Mouse (Mus musculus) lung, postnatal 4 days (tissue): ENCODE data around the gene Reep1.

Experiments used
- DNase-seq, 2 experiments: peaks; one replicate each; pipeline ENCODE4 v3.0.0; 2021

The Reep1 gene

DNA sequence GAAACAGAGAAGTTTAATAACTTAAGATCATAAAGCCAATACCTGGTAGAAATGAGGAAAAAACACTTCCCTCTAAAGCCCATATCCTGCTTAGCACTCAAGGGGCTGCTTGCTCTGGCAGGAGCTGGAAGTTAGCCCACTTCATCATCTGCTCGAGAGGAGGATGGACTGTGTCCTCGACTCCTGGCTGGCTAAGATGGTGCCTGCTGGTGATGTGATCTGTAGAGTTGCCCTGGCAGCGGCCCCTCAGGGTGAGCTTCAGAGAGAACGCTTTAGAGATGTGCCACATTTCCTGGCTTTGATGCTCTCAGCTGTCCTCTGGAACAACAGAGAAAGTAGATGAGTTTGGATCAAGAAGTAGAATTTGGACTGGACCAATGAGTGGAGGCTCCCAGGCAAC lies 31.2 kb downstream of the Reep1 start:
- no peak for DNase-seq

DNA sequence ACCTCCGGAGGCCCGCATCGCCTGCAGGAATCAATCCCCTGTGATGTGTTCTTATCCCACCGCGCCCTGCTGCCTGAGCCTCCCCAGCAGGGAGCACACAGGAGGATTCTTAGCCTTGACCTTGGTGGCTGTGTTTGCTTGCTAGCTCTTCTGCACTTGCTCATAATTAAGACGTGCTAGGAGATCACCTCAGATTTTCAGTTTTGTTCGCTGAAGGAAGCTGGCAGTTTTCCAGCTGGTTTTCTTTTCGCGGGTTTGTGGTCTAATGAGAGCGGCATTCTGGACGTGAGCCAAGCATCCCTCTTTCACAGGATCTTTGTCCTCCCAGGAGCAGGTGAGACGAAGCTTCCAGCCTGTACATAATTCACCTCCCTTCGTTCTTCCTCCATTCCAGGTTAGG lies 33.6 kb downstream of the Reep1 start:
- no peak for DNase-seq

DNA sequence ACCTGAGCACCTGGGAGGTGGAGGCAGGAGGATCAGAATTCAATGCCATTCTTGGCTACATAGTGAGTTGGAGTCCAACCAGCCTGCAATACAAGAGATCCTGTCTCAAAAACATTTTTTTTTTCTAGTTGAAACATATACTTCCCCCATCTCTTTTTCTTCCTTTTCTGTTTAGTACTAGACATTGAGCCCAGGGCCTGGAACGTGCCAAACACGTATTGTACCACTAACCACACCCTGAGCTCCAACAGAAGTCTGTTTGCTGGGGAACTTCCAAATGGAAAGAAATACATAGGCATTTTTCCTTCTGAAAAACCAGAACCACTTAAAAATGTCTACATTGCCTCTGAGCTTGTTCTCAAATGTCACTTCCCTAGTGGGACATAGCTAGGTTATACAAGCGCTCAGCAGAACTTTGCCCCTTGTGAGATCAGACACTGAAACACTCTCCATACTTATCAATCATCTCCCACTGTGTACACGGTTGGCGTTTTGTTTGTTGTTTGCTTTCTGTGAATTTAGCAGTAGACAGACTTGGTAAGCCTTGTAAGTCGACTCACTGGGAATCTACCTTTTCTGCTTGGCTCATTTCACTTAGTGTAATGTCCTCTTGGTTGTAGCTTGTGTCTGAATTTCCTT lies 34.8 kb downstream of the Reep1 start:
- no peak for DNase-seq

DNA sequence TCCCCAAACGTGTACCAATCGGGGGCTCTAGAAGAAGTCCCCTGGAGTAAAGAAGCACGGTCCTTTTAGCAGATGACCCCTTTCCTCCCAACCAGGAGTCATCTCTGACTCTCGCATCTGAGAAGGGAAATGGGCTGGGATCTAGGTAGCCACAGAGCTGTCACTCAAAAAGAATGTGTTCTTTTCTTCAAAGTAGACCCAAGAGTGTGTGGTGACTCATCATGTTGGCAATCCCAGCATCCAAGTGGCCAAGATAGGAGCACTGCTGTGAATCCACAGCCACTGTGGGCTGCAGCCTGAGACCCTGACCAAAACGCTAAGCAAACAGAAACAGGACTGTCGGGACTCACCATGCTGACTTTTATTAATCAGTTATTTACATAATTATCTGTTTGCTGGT lies 37.6 kb downstream of the Reep1 start:
- DNase-seq = no peak

DNA sequence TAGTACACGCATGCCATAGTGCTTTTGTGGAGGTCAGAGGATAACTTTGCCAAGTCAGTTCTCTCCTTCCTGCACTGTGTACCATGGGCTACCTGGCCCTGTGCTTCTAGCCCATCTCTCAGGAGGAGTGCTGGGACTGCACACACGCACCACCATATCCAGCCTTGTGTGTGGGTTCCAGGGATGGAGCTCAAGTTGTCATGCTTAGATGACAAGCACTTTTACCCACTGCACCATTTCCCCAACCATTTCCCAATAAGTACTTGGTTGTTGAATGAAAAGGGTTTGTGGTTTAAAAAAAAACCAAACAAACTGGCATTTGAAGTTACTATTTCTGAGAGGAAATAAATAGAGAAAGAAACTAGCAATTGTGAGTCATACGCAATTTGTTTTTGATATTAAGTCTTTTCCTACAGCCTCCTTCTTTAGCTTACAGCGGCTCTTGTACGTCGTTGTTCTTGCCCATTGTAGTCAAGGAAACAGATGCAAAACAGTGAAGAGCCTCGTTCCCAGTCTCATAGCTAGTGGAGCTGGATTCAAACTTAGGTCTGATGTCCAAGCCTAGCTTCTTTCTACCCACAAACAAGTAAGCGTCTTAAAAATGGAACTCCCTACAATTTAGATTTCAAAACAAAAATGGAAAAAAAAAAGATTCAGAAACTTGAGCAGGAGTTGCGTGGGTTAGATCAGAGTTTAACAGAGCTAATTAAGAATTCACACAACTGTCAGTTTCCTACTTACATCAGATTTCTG lies 38.3 kb downstream of the Reep1 start:
- DNase-seq = no peak

DNA sequence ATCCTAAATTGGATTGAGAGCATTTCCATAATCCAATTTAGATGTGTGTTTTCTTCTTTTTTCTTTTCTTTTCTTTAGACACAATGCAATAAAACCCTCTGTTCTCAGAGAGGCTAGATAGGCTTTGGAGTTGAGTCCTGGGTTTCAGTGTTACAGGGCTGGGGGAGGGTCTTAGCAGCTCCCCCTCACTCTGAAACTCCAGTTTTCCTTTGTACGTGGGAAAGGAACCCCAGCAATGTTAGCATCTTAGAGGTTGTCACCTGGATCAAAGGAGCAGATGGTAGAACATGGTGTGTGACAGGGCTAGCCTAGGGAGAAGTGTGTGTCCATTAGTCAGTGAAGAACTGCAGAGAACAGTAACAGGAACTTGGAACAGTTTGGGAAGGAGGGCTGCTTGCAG lies 38.9 kb downstream of the Reep1 start:
- DNase-seq = no peak

DNA sequence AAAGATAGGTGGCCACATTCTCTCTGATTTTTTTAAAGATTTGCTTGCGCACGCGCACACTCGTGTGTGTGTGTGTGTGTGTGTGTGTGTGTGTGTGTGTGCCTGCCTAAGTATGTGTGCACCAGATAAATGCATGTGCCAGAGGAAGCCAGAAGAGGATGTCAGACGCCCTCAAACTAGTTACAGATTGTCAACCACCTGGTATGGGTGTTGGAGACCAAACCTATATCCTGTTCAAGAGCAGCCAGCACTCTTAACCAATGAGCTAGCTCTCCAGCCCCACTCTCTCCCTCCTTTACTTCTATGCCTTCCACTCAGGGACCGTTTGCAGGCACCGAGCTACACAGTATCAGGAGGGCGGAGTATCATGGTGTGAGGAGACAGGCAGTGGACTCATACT lies 39.5 kb downstream of the Reep1 start:
- DNase-seq = no peak

DNA sequence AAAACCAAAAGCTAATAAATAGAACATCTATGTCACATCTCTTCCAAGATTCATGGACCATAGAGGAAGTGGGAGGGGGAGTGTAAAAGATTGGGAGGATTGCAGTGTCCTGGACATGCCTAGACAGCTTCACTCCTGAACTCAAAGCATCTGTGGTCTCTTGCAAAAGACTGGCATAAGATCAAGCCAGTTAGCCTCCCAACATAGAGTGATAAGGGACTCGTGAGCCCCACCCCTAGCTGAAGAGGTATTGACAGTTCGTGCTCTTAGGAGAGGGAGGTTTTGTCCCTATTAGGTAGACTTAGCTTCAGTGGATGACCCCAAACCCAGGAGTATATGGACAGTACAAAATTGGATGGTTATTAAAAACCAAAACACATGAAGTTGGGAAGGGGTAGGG lies 44.2 kb downstream of the Reep1 start:
- DNase-seq = no peak

DNA sequence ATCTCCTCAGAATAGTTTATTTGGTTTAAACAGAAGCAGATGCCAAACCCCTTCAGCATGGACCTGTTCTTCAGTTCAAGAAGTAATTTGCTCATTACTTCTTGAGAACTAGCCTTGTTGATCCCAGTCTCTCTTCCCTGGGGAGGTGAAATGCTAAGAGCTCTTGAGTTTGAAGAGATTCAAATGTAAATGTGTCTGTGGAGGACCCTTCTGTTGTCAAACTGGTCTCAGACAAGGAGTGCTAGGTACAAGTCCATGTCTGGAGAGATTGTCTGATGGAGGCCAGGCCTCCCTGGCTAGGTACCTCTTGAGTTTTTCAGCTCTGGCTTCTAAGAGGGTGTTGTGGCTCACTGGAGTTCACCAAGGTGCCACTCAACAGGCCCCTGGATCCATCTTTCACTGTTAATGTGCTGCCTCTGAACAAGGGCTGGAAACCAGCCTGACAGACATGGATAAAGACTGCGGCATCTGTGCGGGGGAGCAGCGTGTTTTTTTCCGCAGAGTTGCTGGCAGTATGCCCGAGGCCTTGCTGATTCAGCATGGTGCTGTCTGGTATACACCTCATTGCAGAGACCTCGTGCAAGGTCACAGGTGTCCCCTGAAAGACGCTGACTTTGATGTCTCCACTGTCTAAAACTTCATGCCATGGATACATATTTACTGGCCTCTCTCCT lies 45.6 kb downstream of the Reep1 start:
- DNase-seq = peak in 1 of 2 experiments; percentile 27

DNA sequence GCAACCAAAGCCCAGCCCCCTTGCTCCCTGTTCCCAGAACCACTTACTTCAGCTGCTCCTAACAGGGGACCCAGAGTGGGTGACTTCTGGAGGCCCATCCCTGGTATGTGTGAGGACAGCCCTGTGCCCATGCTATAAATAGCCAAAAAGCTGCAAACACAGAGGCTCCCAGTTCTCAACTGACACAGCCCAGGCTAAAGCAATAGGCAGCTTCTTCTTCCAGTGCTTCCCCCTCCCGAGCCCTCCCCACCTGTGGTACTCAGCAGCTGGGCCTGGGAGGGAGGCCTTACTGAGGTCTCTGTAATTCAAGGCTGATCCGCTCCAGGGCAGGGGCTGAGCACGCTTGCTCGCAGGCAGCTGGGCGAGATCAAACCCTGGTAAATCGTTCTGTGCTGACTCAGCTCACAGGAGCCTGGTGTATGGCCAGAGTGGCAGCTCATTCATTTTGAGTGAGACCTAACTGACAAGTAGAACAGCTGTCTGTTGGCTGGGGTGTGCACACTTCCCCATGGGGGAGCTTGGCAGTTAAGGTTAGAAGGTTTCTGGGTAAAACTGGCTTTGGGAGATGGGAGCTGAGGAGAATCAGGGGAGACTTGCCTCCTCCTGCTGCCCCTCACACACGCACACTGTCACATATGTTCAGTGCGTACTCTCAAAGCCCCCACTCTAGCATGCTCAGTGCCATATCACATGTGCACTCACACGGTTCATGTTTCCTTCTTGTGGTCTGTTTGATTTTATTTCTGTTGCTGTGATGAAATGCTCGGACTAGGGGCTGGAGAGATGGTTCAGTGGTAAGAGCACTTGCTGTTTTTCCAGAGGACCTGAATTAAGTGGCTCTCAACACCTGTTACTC lies 49.9 kb downstream of the Reep1 start:
- DNase-seq = peak; percentile 56 to 86

DNA sequence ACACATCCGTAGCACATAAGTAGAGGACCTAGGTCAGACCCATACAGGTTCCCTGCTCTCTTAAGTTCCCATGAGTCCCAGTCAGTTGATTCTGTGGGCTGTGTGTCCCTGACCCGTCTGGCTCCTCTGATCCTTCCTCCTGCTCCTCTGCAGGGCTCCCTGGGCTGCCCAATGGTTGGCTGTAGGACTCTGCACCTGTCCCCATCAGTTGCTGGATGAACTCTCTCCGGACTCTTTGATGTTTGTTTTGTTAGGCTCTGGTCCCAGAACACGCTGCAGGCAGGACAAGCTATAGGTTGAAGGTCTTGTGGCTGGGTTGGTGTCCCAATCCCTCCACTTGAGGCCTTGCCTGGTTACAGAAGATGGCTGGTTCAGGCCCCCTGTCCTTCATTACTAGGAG lies 51.4 kb downstream of the Reep1 start:
- no peak for DNase-seq

DNA sequence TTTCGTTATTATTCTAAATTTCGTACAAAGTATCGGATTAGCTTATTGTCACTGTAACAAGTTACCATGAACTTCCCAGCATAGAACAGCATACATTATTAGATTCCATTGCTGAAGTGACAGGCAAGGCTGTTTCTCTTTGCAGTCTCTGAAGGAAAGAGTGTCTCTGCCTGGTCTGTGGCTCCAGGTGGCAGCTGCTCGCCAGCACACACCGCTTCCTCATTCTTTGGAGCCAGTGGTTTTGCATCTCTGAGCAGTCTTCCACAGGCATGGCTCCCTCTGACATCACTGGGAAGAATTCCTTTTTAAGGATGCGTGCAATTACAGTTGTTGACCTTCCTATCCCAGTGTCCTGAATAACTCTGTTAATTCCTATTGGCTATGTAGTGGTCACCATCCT lies 52.7 kb downstream of the Reep1 start:
- DNase-seq = no peak

DNA sequence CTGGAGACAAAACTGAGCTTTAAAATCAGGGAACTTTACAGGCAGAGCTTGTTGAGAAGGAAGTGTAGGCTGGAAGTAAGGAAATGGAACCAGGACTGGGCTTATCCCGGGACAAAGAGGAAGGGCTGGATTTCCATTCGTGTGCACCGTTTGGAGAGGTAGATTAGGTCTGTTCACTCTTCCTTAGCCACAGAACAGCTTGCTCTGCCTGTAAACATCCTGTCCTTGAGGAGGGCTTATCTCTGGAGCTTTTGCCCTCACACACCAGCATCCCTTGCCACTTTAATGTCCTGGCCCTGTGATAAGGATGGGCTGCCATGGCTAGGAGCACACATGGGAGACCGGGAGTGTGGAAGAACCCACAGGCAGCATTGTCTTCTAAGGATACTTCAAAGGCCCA lies 60.4 kb downstream of the Reep1 start:
- no peak for DNase-seq

DNA sequence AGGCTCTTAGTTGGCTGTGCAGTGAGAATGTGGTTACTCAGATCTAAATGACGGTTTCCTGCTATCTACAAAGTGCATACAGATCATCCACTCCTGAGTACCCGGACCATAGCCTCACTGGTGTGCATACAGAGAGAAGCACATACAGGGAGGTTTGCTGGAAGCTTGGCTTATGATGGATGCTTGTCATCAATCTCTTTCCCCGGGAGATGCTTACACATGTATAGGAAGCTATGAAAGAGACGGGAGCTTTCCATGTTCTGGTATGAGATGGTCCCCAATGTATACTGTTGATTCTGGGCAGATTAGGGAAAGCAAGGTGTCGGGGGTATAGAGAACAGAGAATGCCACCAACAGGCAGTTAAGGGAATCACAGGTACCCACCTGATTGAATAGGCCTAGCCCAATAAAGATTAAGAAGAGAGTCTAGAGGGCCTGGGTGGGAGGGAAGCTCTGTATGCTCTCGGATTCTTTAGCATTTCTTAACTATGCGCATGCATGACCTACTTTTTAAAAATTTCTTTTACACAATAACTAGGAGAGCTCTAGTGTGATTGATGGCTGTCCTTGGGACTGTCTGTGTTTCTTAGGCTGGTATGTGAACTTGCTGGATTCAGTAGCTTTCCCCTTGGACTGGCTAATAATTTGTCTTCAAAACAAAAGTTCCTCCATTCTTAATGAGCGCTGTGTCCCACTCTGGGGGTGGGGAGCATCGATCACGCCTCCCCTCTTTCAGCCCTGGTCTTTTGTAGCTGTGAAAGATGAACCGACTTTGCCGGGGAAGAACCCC lies 62.7 kb downstream of the Reep1 start:
- DNase-seq = no peak

DNA sequence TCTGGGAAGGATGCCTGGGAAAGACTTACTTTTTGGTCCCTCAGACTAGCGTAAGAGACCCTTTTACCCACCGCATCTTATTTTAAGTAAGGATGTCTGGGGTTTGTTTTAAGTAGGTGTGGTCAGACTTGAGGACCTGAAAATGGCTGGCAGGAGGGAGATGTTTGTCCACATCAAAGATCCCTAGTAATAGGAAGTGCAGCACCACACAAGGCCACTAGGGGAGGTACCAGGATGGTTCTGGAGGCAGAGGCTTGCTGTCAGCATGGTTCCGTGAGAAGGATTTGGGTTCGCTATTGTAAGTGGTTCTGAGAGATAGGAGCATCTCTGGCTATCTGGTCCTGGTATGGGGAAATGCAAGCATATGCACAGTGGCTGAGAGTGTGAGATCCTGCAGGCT lies 63.5 kb downstream of the Reep1 start:
- DNase-seq = no peak

DNA sequence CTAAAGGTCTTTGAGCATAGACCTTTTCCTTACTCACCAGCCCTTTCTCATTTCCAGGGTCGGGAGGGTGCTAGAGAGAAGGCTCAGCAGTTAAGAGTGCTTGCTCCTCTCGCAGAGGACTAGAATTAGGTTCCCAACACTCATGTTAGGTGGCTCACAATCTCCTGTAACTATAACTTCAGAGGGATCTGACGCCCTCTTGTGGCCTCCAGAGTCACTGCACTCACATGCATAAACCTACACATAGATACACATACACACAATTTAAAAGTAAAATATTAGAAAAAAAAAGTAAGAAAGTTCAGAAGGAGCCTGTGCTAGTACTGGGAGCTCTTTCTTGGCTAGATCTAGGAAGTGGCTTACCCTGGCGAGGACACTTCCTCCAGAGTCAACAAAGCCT lies 63.9 kb downstream of the Reep1 start:
- no peak for DNase-seq

DNA sequence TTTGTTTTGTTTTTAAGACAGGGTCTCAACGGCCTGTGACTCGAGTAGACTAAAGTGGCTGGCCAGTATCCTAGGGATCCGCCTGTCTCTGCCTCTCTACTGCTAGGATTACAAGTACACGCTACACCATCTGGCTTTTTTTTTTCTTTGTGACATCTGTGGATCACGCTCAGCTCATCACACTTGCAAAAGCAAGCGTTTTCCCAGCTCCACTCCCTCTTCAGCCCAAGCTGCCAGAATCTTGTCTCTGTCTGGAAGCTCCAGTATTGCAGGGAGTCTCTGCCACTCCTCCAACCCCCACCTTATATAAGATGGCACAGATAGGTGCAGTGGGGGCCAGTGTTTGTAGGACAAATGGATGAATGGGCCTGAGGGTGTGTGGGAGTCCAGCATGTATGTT lies 64.8 kb downstream of the Reep1 start:
- DNase-seq = no peak

DNA sequence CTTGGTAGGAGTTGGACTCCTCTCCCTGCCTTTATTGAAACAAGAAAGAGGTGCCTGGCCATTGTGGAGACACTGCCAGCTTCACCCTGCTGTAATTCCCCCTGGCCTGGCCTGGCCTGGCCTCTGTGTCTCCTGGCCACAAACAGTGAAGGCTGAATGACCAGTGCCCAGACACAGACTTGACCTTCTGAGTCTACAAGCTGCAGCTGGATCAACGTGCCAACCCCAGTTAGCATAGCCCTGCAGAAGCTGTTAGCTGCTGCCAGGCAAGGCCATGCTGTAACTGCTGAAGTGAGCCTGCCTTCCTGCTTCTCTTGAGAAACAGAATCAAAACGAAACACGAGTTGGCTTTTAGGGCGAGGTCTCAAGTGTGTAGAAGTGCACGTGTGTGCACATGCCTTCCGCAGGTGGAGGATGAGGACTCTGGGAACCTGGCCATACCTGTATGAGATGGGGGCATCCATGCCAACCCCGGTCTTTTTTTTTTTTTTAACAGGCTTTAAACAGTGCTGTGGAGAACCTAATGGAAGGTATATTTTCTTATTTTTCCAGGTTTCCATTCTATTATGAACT lies 65.4 kb downstream of the Reep1 start:
- peak in 1 of 2 experiments; percentile 48 for DNase-seq

DNA sequence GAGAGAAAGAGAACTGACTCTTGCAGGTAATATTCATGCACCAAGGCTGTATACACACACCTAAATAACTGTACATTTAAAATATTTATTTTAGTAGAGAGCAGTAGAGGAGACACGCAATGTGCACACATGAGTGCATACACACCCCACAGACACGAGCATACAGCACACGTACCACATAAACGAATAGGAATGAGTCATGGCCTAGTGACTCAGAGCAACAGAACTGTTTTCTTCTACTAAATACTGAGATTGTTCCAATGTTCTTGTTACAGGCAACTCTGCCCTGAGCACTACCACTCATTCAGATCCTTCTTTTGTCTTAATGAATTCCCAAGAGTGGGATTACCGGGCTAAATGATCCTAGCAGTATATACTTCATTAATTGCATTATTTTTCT lies 70.7 kb downstream of the Reep1 start:
- DNase-seq = no peak

DNA sequence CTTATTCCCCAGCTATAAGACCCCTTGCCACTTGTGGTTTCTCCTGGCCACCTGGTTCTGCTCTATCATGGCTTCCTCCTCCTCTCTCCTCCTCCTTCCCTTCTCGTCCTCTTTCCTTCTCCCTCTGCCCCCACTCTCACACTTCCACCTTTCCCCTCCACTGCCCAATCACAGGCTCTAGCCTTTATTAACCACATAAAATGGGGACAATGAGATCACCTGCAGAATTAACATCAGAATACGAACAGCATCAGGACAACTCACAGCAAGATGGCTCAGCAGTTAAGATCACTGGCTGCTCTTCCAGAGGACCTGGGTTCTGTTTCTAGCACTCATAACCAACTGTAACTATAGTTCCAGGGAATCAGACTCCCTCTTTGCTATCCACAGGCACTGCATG lies 72.5 kb downstream of the Reep1 start:
- no peak for DNase-seq

DNA sequence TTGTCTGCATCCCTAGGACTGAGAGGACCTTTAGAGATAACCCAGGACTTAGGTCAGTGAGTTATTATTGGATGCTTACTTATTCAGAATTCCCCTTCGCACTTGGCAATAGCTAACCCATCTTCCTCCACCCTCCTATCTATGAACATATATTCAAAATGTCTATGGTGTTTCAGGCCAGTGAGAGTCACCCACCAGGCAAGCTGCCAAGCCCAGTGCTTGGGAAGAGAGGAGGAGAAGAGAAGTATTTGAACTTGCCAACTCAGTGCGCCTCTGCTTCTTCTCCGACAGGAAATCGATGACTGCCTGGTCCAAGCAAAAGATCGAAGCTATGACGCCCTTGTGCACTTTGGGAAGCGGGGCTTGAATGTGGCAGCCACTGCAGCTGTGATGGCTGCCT lies 73.1 kb downstream of the Reep1 start:
- no peak for DNase-seq

DNA sequence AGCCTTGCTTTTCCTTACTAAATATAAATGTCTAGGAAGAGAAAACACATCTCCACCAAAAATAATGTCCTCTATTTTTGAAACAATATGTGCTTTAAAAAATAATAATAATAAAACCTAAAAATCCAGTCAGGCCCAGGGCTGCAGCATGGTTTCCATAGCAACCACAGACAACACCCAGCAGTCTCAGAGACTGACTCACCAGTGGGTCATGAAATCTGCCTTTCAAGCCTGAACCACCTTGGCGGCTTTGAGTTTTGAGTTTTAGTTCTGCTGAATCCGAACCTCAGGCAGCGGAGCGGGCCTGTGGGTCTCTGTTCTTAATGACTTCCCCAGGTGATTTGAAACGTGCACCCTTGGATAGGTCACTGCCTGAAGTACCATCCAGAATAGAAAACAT lies 75.8 kb downstream of the Reep1 start:
- no peak for DNase-seq
